Mouse (Mus musculus): ENCODE measurements around the gene Plxnc1.

The Plxnc1 gene

DNA sequence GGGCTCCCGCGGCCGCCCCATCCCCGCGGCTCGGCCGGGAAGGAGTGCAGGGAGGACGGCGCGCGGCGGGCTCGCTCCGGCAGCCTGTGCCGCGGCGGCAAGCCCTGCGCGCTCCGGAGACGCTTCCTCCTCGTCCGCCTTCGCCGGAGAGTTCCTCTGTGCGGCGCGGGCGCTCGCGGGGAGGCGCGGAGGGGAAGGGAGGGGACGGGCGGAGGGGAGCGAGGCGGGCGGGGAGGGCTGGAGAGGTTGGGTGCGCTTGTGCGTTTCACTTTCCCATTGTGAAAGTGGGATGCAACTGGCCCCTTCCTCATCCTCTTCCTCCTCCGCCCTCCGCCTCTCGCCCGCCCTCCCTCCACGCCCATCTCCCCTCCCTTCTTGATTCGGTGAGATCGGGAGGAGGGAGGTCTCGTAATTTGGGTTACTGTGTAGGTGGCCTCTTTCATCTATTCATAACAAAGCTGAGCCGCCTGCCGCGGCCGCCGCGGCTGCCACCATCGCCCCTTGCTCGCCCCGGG, at the start of gene Plxnc1:
TSS of gene Plxnc1 (minus strand) at position 145 of the 515 bp plus-strand sequence.
- DNase-seq (ENCODE audit: low spot score), result peak; percentile 44

DNA sequence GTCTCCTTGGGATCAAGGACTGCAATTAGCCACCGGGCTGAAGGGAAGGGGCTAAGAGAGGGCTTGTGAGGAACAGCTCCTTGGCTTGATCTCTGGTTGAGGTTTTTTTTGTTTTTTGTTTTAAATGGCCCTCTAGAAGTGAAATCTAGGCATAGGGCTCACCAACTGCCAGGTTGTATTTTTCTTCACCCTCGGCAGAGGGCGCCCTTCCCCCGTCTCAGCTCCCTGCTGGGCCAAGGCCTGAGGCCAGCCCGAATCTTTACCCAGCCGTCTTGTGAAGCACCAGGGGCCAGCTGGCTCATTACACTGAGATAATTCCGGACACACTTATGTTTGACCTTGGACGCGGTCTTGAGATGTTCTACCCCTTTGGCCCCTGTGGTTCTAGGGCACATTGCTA, 47.5 kb upstream of the Plxnc1 start:
- peak; percentile 78 for DNase-seq (ENCODE audit: low spot score)

DNA sequence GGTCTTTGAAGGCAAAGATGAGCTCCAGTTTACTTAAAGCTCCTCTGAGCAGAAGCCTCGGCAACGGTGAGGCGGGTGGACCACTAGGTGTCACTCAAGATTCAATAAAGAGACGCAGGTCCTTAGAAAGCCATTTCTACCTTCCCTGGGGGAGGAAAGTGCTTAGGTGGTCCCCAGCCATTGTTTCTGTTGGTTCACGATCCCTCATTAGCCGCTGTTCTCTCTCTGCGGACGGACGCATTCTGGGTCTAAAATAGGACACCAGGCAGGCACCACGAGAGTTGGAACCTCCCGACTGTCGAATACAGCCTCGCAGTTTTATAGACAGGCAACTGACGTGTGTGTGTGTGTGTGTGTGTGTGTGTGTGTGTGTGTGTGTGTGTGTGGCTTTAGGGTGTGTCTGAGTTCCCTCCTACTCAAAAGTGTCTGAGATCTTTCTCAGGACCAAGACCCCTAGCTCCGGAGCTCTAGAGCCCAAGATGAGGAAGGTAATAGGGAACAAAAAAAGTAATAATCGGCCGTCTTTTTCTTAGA, 47.0 kb upstream of the Plxnc1 start:
- peak; percentile 36 for DNase-seq (ENCODE audit: low spot score)

DNA sequence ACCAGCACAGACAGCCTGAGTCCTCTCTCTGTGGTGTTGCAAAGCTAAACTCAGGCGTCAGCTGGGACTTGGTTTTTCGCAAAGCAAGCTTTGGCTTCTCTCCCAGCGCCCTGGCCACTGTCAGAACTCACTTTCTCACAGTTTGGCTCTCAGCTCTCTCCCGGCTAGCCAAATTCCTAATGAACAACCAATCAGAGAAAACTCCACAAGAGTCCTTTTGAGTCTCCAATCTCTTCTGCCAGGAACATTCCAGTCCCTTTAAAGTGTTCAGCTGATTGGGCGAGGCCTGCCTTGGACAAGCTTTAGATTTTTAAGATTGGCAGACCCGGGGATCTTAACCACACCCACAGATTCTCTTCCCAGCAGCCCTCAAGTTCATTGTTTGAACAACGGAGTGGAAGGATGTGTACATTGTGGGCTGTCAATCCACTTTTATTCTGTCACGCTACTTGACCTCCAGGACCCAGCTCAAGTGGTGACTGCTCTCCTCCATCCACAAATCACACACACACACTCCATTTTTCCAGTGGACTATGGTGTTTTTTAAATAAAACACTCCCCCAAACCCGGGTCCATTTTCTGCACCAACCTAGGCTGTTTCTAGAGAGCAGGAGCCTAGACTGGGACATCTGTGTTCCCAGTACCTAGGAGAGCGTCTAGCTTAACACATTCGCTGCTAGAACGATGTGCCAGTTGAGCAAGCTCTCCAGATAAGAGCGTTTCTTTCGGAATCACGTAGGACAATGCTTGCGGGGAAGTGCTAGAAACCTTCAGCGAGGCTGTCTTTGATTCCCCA, 46.3 kb upstream of the Plxnc1 start:
- peak; percentile 63 for DNase-seq (ENCODE audit: low spot score)

DNA sequence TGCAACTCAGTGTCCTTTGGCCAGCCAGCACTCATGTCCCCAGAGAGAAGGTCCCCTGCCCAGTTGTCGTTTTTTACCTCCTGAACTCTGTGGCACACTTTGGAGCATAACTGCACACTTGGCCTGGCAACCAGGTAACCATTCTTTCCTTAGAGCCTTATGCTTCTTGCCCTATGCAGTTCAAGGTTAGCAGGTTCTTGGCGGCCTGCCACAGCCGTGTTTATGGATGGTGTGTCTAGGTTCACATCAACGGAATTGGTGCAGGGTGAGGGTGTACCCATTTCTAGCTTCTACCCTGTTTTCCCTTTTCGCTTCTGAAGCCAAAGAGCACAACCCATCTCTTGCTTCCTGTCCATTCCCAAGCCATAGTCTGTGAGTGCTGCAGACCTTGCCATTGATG, 44.7 kb upstream of the Plxnc1 start:
- DNase-seq (ENCODE audit: low spot score), result no peak

DNA sequence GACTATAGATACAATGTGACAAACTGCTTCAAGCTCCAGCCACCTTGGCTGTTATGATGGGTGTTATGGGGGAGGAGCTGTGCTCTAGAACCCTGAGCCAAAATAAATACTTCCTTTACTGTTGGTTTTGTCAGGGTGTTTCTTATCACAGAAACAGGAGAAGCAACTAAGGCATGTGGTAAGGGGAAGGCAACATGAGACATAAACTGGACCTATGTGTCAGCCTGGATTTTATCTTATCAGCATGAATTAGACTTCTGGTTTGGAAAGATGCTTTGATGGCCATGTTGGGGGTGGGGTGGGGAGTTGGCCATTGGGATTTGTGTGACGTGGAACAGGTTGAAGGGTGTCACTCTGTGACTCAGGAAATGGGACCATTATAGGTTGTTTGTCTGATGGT, 40.5 kb upstream of the Plxnc1 start:
- no peak for DNase-seq (ENCODE audit: low spot score)

DNA sequence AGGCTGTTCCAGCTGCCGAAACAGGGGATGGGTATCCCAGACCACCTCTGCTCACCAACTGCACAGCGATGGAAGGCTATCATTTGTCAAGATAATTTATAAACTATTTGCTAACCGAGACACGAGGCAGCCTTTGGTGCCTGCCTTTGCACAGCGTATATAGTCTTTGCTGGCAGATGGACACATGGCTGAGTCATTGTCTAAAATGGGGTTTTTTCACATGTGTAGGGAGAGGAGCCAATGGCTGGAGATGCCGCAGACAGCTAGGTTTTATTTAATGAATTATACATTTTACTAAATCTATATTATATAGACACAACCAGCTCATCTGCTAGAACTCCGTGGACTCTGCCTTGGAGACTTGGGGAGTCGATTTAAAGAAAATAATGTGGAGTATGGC, 37.9 kb upstream of the Plxnc1 start:
- DNase-seq (ENCODE audit: low spot score), result no peak

DNA sequence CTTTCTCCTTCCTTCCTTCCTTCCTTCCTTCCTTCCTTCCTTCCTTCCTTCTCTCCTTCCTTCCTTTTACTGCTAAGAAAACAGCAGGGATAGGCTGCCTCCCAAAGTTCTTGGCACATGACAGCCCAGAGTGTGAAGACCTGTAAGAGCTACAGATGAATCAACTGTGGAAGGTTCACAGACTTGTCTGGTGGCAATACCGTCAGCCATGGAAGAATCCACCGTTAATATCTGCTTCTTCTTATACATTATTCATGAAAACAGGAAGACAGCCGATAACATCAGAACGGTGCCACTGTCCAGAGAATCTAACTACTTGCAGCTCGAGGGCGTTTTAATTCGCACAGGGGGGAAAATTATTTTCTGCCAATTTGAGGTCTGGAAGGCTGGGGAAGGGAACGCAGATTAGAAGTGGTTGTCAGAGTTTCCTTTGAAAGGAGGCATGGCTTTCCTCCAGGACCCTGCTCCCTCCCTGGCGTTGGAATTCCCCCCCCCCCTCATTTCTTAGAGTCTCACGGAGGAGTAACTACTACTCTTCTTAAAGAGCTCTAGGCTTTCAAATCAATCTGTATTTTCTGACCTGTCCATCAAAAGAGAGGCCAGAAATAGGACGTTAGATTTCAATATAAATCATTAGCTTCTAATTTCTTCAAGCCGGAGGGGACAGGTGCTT, 37.0 kb upstream of the Plxnc1 start:
- no peak for DNase-seq (ENCODE audit: low spot score)

DNA sequence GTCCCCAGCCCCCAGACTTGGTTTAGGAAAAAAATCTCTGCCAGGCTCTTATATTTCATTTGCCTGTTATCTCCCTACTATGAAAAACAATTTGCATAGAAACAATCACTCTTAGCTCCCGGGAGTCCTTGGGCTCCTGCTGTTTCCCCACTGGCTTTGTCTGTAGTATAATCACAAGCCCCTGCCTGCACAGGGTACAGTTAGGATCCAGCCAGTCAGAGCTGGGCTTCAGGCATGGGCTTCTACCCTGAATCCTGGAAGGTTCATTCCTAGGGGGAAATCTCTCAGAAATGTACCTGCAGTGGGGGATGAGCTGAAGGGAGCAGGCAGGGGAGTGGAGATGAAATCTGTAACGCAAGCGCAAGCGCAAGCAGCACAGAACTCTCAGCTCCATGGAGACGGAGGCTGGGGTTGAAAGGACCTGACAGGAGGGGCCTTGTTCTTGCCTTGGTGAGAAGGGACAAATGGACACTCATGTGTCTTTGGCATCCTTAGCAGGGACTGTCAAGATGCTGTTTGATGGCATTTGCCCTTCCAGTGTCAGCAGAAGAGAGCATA, 33.7 kb upstream of the Plxnc1 start:
- no peak for DNase-seq (ENCODE audit: low spot score)

DNA sequence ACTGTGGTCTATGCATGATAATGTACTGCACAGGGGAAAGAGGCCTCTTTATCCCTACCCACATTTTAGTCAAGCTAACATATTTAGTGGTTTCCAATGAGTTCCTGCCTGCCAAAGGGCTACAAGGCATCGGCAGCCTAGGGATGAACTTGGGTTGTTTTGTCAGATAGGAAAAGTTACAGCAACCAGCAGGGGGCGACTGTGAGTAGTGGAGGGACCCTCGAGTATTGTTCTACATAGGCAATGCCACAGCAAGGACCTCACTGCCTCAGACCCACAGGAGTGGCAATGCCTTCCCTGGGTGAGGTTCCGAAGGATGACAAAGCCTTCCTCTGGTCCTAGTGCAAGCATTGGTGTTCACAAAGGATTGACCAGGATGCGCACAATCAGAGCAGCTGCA, 31.7 kb upstream of the Plxnc1 start:
- no peak for DNase-seq (ENCODE audit: low spot score)

DNA sequence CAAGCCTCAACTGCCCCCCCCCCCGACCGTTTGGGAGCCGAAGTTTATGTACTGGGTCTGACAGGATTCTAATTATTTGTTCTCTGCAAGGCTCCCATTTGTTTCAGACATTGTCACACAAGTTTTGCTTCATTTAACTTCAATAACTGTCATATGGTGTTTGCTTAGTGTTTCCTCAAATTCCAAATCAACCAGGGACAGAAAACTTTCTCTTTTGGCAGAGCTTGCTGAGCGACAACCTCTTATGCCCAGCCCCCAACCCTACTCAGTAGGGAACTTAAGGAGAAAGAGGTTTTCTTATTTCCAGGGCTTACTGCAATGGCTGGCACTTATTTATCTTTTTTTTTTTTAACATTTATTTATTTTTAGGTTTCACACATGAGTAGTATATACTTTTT, 30.5 kb upstream of the Plxnc1 start:
- DNase-seq (ENCODE audit: low spot score), result no peak

DNA sequence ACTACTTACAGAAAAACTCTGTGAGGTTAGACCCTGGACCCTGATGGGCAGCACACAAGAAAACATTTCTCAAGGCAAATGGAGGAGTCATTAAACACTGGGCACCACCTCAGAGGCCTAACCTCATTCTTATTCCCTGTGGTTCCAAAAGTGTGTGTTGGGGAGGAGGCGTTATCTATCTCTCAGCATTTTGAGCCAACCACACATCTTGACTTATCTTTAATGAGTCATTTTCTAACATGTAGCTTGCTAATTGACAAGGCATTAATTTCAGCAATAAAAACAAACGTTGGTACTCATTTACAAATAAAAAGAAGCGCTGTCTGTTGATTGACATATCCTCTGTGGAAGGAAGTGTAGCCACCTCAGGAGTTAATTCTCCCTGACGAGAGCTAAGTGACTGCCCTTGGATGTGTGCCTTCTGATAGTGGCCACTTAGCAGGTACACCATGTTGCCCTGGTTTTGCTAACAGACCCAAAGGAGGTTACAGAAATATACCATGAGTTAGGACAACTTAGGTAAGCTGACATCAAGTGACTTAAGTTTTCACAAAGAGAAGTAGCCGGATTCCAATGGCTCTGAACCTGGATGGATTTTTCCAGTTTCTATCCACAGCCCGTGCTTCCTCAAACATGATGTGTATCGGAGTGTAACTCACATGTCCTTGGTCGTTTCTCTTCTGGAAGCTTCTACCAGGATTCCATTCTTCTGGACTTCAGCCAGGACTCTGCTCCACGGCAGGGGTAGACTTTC, 29.9 kb upstream of the Plxnc1 start:
- no peak for DNase-seq (ENCODE audit: low spot score)

DNA sequence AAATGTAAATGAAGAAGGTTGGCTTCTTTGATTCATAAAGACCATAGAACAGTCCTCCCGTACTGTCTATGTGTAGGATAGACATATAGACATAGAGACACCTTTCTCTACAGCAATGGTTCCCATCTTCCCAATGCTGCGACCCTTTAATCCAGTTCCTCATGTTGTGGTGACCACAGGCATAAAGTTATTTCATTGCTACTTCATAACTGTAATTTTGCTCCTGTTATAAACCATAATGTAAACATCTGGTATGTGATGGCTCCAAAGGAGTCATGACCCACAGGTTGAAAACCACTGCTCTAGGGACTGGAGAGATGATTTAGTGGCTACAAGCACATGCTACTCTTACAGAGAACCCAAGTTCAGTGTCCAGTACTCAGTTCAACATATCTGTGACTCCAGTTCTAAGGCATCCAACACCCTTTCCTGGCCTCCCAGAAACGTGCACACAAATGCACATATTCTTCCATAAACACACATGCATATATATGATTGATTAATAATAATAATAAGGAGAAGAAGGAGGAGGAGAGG, 27.1 kb upstream of the Plxnc1 start:
- no peak for DNase-seq (ENCODE audit: low spot score)

DNA sequence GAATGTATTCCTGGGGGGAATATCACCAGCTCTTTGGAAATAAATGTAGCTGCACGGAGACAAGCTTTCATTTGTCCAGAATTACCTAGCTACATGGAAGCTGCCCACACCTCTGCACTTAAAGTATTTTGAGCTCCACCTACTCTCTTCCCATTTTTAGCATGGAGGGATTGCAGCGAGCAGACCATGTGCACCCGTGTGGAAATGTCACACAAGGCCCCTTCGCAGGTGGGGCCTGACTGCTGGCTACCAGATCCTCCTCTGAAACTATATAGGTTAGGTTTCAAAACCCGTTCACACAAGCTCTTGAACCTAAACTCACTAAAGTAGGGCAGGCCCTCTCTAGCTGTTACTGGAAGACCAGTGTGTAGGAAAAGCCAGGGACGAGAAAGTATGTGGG, 25.6 kb upstream of the Plxnc1 start:
- DNase-seq (ENCODE audit: low spot score), result no peak

DNA sequence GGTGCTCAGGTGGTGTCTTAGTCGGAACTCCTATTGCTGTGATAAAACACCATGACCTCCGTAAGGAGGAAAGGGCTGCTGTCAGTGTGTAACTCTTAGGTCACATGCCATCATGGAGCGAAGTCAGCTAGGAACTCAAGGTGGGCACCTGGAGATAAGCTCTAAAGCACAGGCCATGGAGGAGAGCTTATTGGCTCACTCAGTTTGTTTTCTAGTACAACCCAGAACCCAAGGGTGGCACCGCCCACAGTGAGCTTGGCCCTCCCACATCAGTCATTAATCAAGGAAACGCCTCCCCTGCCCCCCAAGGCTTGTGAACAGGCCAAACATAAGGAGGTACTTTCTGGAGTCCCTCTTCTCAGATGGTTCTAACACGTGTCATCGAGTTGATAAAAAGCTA, 22.8 kb upstream of the Plxnc1 start:
- no peak for DNase-seq (ENCODE audit: low spot score)

DNA sequence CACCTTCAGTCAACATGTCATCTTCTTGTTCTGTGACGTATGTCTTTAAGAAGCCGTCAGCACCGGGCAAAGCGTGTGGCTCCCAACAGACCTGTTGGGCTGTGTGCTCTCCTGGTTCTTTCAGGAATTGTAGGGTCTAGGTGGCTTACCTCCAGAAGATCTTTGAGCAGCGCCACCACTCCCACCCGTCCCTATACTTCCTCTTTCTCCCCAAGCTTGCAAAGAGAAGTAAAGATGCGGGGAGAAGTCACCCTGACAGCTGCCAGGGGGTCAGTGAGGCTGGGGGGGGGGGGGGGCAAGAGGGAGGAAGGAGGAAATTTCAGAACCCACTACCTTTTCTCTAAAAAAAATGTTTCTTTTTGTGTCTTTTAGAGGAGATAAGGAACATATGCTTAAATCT, 22.2 kb upstream of the Plxnc1 start:
- no peak for DNase-seq (ENCODE audit: low spot score)

DNA sequence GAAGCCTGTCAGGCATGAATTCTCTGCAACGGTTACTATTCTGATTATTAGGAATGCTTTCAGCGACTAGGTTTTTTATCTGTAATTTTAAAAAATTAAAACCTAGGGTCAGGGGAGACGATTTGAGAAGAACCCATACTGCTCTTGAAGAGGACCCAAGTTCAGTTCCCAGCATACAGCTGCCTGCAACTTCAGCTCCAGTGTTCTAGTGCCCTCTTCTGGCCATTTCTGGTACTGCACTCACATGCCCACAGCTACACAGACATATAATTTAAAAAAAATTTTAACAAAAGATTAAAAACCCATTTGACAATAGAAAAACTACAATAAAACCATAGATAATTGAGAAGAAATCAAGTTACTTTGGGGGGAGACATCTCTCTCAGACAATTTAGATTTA, 20.5 kb upstream of the Plxnc1 start:
- peak; percentile 56 for DNase-seq (ENCODE audit: low spot score)

DNA sequence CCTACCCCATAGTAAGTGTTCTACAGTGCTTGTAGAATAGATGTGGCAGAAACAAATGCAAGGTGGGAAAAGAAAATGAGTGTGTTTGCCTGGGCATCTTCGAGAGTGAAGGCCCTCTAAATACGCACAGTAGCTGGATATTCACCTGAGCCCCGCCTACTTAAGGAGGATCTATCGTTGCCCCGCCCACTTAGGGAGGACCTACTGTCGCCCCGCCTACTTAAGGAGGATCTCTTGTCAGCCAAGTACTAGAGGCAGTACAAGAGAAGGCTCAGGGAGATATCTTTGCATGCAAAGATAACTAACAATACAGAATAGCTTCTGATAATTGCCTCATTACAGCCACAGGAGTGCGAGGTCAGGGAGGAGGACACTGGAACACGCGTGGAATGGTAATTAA, 17.4 kb upstream of the Plxnc1 start:
- peak; percentile 30 for DNase-seq (ENCODE audit: low spot score)

DNA sequence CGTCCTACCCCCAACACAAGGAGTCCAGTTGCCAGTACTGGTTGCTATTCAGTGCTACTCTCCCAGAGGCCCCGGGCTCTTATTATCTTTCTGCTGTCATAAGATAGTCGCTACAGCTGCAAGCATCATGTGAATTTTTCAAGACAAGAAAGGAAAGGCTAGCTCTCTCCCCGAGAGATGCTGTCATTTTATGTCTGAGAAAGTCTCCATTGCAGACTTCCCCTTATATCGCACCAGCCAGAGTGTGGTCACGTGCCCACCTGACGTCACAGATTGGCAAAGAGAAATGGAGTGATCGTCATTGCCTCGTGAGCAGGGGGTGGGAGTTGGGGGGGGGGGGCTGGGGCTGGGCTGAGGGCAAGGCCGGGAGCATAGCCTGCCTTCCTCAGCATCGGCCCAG, 16.6 kb upstream of the Plxnc1 start:
- DNase-seq (ENCODE audit: low spot score), result no peak

DNA sequence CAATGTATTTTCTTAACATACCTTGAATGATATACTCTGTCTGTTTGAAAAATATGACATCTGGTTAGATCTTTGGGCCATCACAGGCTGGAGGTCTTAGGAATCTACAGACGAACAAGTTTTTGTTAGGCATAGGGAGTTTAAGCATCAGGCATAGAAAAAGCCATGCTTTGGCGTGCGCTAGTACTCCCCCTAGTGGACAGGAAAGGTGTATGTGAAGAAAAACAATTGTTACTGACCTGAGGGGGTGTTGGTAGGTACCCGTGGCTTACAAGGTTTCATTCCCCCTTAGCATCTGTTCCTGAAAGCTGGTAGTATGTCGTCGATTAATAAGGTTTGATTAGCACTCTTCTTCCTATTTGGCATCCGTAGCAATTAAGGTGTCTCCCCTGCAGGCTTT, 13.7 kb upstream of the Plxnc1 start:
- DNase-seq (ENCODE audit: low spot score), result no peak

DNA sequence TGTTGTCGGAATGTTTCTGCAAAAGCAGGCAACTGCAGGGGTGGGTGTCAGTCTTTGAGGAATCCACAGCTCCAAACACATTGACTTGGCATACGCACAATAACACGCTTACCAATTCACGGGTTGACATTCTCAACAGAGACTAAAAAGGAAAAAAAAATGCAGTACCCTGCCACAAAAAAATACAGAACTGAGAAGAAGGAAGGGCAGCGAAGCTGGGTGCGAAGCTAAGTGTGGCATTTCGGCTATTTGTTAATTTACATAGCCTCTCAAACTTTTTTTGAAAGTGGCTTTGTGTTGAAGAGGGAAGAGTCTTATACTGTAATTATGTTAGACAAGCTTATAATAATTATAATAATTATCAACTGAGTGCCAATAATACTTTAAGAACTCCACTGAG, 13.1 kb upstream of the Plxnc1 start:
- DNase-seq (ENCODE audit: low spot score), result no peak
